Mouse (Mus musculus) G1E (cell line): ENCODE results near the gene Rab31. TPM values are rescaled to one million over a fixed set of nuclear protein-coding genes. Genes with fewer than 3 reads are reported as not detected.

Experiments
- ATAC-seq: 2 replicates; pipeline ENCODE4 v1.8.0; 2016; ENCODE audit warnings: mild to moderate bottlenecking; ENCODE audit not compliant: insufficient number of reproducible peaks, poor library complexity, low FRiP score, severe bottlenecking; ENCODE audit errors: extremely low read depth
- DNase-seq: peaks from one replicate; pipeline ENCODE4 v3.0.0; 2012; ENCODE audit warnings: low spot score
- H3K27me3 ChIP-seq: 2 replicates; pipeline ENCODE4 v1.6.1; 2012; ENCODE audit warnings: mild to moderate bottlenecking, low read length, inconsistent platforms; ENCODE audit not compliant: insufficient read depth
- H3K36me3 ChIP-seq: replicated peaks from 2 replicates; pipeline ENCODE3; 2012; ENCODE audit warnings: mild to moderate bottlenecking, inconsistent platforms
- H3K4me1 ChIP-seq: 2 replicates; pipeline ENCODE4 v1.6.1; 2012; ENCODE audit warnings: low read depth, low read length, inconsistent platforms, mixed read lengths; ENCODE audit not compliant: insufficient read depth
- H3K4me3 ChIP-seq: 2 replicates; pipeline ENCODE4 v1.5.1; 2012; ENCODE audit warnings: low read depth, mild to moderate bottlenecking, inconsistent platforms, low read length, moderate library complexity, mixed read lengths
- H3K9me3 ChIP-seq: replicated peaks from 2 replicates; pipeline ENCODE4 v1.6.1; 2012; ENCODE audit warnings: inconsistent platforms
- CTCF ChIP-seq: IDR thresholded peaks from 2 replicates; pipeline ENCODE4 v1.5.1; 2012; ENCODE audit warnings: low read depth, low read length, inconsistent platforms, mixed read lengths
- GATA1 ChIP-seq: IDR thresholded peaks from 2 replicates; pipeline ENCODE4 v1.6.1; 2012; ENCODE audit warnings: borderline replicate concordance, low read length, inconsistent platforms, mixed read lengths
- GATA2 ChIP-seq: IDR thresholded peaks from 2 replicates; pipeline ENCODE4 v1.6.1; 2012; ENCODE audit warnings: low read depth, low read length, inconsistent platforms, borderline replicate concordance
- POLR2AphosphoS5 ChIP-seq: IDR thresholded peaks from 2 replicates; pipeline ENCODE4 v1.6.1; 2012; ENCODE audit warnings: low read depth, low read length, inconsistent platforms; ENCODE audit not compliant: insufficient replicate concordance
- TAL1 ChIP-seq: conservative IDR thresholded peaks from 2 replicates; pipeline ENCODE4 v1.6.1; 2012; ENCODE audit warnings: low read depth, low read length, inconsistent platforms, mixed read lengths
- polyA plus RNA-seq: library from polyadenylated mRNA; stranded (reverse); fragments of >175 nt; gene quantifications from 2 replicates; pipeline ENCODE4 v1.2.3, GENCODE M21; 2012
- total RNA-seq, 2 experiments: library from RNA; stranded (forward) in 1 of 2; stranded (reverse) in 1 of 2; fragments of 200-1000 nt in 1 of 2; fragments of >200 nt in 1 of 2; fragmentation: Nextera tagmentation in 1 of 2; gene quantifications; 2 replicates each; pipeline ENCODE4 v1.2.3; 2014 to 2017

Gene Rab31
- total and polyA plus RNA-seq, 3 experiments, result 0.20 to 1.7 (median 1.6) TPM

- no peak for ATAC-seq
- Histone ChIP-seq H3K4me1 (peaks cover 6% of the 10 kb centered on the region), H3K4me3 (no peak overlapping the region), H3K27me3 (peaks cover 16% of the 10 kb centered on the region), H3K9me3 (no peaks in the 10 kb centered on the region), H3K36me3 (no peaks in the 10 kb centered on the region)
- no peak for DNase-seq
- TF ChIP-seq CTCF (no peak), TAL1 (no peak), POLR2AphosphoS5 (no peak), GATA1 (no peak), GATA2 (no peak)
Observed at GRCm38 (mm10) chr17:65681516-65681915, 91.0 kb downstream of the Rab31 start.

GRCm38 (mm10) chr17:65680801-65681412, 91.6 kb downstream of the Rab31 start:
- ATAC-seq (no peak), DNase-seq (no peak)
- H3K4me1 ChIP-seq, result peaks cover 6% of the 10 kb centered on the region
- H3K36me3 ChIP-seq, result no peaks in the 10 kb centered on the region
- peaks cover 16% of the 10 kb centered on the region for H3K27me3 ChIP-seq
- H3K4me3 ChIP-seq, result no peak overlapping the region
- no peaks in the 10 kb centered on the region for H3K9me3 ChIP-seq
- TF ChIP-seq TAL1 (no peak), CTCF (no peak), GATA1 (no peak)

- TF ChIP-seq CTCF, result no peak
- TF ChIP-seq GATA2, result no peak
- no peak for TF ChIP-seq TAL1
- TF ChIP-seq POLR2AphosphoS5, result no peak
- no peak for TF ChIP-seq GATA1
- no peak overlapping the region for H3K4me3 ChIP-seq
- no peak for ATAC-seq
Observed at GRCm38 (mm10) chr17:65679806-65680446, 92.6 kb downstream of the Rab31 start.

GRCm38 (mm10) chr17:65677742-65678141, 94.8 kb downstream of the Rab31 start:
- H3K27me3 ChIP-seq, result peaks cover 13% of the 10 kb centered on the region
- TF ChIP-seq GATA2, result no peak
- no peak for TF ChIP-seq POLR2AphosphoS5
- TF ChIP-seq CTCF, result no peak; the same call in 1 of the 2 replicates
- no peak for TF ChIP-seq GATA1
- no peak for TF ChIP-seq TAL1
- H3K36me3 ChIP-seq, result no peaks in the 10 kb centered on the region
- no peak for ATAC-seq
- H3K9me3 ChIP-seq, result no peaks in the 10 kb centered on the region
- no peak for DNase-seq
- peaks cover 6% of the 10 kb centered on the region for H3K4me1 ChIP-seq
- H3K4me3 ChIP-seq, result no peak overlapping the region

More at GRCm38 (mm10) chr17:65679806-65680446, 92.6 kb downstream of the Rab31 start:
- no peak for DNase-seq
- peaks cover 6% of the 10 kb centered on the region for H3K4me1 ChIP-seq
- H3K9me3 ChIP-seq, result no peaks in the 10 kb centered on the region
- H3K27me3 ChIP-seq, result peaks cover 16% of the 10 kb centered on the region
- H3K36me3 ChIP-seq, result no peaks in the 10 kb centered on the region

GRCm38 (mm10) chr17:65676536-65676935, 96.0 kb downstream of the Rab31 start:
- TF ChIP-seq TAL1 (no peak), POLR2AphosphoS5 (no peak), GATA1 (no peak), GATA2 (no peak), CTCF (no peak)
- ATAC-seq, result no peak

GRCm38 (mm10) chr17:65675985-65676384, 96.6 kb downstream of the Rab31 start:
- Histone ChIP-seq H3K4me1 (peaks cover 6% of the 10 kb centered on the region), H3K27me3 (peaks cover 5% of the 10 kb centered on the region; the same call in 1 of the 2 replicates), H3K4me3 (no peak overlapping the region), H3K9me3 (no peaks in the 10 kb centered on the region), H3K36me3 (no peaks in the 10 kb centered on the region)
- ATAC-seq, result no peak
- DNase-seq, result no peak
- no peak for TF ChIP-seq CTCF
- no peak for TF ChIP-seq GATA1
- TF ChIP-seq POLR2AphosphoS5, result no peak
- no peak for TF ChIP-seq TAL1
- no peak for TF ChIP-seq GATA2

More at GRCm38 (mm10) chr17:65676536-65676935, 96.0 kb downstream of the Rab31 start:
- no peak for DNase-seq
- Histone ChIP-seq H3K4me3 (no peak overlapping the region), H3K4me1 (peaks cover 6% of the 10 kb centered on the region), H3K27me3 (peaks cover 5% of the 10 kb centered on the region; the same call in 1 of the 2 replicates), H3K36me3 (no peaks in the 10 kb centered on the region), H3K9me3 (no peaks in the 10 kb centered on the region)
